Mouse (Mus musculus) intestine, embryonic 16.5 days (tissue): ENCODE results near the gene Dpp8. TPM values are rescaled to one million over a fixed set of nuclear protein-coding genes. Genes with fewer than 3 reads are reported as not detected.
"Not testable (repeated sequence)": the region's sequence is repeated elsewhere in the genome, so short reads cannot be mapped to it uniquely, and the experiment has no call there.

ENCODE experiments used
- ATAC-seq: fragments of 200-750 bp; cut with Nextera tagmentation; 2 replicates; pipeline ENCODE4 v1.8.0; 2017; ENCODE audit warnings: moderate TSS enrichment, moderate library complexity
- H3K27ac ChIP-seq: fragments of 300-500 bp; sonication (generic); 2 replicates; pipeline ENCODE4 v1.5.1; 2014; ENCODE audit warnings: mild to moderate bottlenecking, low read length
- H3K27me3 ChIP-seq: fragments of 300-500 bp; sonication (generic); replicated peaks from 2 replicates; pipeline ENCODE4 v1.6.1; 2014; ENCODE audit warnings: low read length, control low read depth, mixed read lengths; ENCODE audit not compliant: control insufficient read depth, insufficient read depth
- H3K36me3 ChIP-seq: fragments of 300-500 bp; sonication (generic); 2 replicates; pipeline ENCODE4 v1.6.1; 2014; ENCODE audit warnings: low read length, control low read depth; ENCODE audit not compliant: control insufficient read depth, insufficient read depth
- H3K4me1 ChIP-seq: fragments of 300-500 bp; sonication (generic); 2 replicates; pipeline ENCODE4 v1.6.1; 2014; ENCODE audit warnings: low read length, control low read depth, mixed read lengths; ENCODE audit not compliant: control insufficient read depth, insufficient read depth
- H3K4me2 ChIP-seq: fragments of 300-500 bp; sonication (generic); 2 replicates; pipeline ENCODE4 v1.6.1; 2014; ENCODE audit warnings: low read depth, low read length, control low read depth
- H3K4me3 ChIP-seq: fragments of 300-500 bp; sonication (generic); 2 replicates; pipeline ENCODE4 v1.5.1; 2014; ENCODE audit warnings: mild to moderate bottlenecking, low read length
- H3K9ac ChIP-seq: fragments of 300-500 bp; sonication (generic); 2 replicates; pipeline ENCODE4 v1.6.1; 2014; ENCODE audit warnings: low read depth, low read length
- H3K9me3 ChIP-seq: fragments of 300-500 bp; sonication (generic); 2 replicates; pipeline ENCODE4 v1.6.1; 2016; ENCODE audit warnings: low read length, control low read depth; ENCODE audit not compliant: control insufficient read depth
- WGBS: fragments of 180-500 bp; shearing (Covaris S2); extraction: QIAGEN DNeasy Blood & Tissue Kit; methylation state at CpG from one replicate; pipeline ENCODE4 v1.1.7; 2014; 5-methylcytosine and 5-hydroxymethylcytosine counted together
- polyA plus RNA-seq: library from polyadenylated mRNA; unstranded; fragments of >200 nt; fragmentation: Nextera tagmentation; extraction: Ambion mirVana; gene quantifications from 2 replicates; pipeline ENCODE4 v1.2.1, GENCODE M21; 2015

Dpp8 gene
- 26.9 and 29.1 TPM in 2 replicates for polyA plus RNA-seq

DNA sequence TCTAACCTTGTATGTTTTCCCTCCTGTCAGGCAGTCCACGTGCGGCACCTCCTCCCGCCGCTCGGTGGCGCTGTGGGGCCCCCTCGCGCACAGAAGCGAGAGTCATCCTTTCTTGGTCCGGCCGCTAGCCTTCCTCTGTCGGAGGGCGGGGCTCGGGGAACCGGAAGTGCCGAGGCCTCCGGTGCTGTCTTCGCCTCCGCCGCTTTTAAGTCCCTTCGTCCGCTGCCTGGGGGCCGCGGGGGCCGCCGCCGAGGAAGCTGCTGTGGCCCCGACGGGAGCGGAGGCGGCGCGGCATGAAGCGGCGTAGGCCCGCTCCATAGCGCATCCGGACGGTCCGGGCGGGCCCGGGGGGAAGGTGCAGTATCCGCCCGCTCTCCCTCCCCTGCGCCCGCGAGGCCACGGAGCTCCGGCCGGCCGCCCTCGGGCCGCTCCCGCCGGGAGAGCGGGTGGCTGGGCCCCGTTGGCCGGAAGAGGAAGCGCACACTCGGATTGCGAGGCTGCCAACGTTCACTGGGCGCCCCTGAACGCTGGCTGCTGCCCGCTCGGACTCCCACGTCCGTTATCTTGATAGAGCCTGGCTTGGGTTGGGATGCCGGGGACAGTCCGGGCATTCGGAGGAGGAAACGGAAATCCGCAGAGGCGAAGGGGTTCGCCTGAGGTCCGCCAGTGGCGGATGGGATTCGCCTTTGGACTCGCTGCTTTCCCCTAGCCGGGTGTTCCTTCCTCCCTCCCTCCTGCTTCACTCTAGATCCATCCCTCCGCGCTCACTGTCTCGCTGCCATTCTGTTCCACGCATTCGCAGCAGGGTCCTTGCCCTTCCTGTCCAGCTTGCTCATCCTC is at the start of gene Dpp8:
Gene Dpp8, plus strand, starts transcription at position 146 of the 840 bp plus-strand sequence.
- Histone ChIP-seq H3K9me3 (no peaks in the 10 kb centered on the region), H3K4me3 (peak within 1 kb of the TSS; percentile 100), H3K4me2 (peak within 1 kb of the TSS; percentile 92), H3K4me1 (peaks cover 19% of the 10 kb centered on the region), H3K27ac (peak within 1 kb of the TSS; percentile 93), H3K9ac (peak within 1 kb of the TSS; percentile 98), H3K36me3 (peaks cover 4% of the 10 kb centered on the region; the same call in 1 of the 2 replicates), H3K27me3 (no peaks in the 10 kb centered on the region)
- ATAC-seq = peak; percentile 96
- under 1% methylated on average over 71 of the region's 85 CpGs for WGBS

DNA sequence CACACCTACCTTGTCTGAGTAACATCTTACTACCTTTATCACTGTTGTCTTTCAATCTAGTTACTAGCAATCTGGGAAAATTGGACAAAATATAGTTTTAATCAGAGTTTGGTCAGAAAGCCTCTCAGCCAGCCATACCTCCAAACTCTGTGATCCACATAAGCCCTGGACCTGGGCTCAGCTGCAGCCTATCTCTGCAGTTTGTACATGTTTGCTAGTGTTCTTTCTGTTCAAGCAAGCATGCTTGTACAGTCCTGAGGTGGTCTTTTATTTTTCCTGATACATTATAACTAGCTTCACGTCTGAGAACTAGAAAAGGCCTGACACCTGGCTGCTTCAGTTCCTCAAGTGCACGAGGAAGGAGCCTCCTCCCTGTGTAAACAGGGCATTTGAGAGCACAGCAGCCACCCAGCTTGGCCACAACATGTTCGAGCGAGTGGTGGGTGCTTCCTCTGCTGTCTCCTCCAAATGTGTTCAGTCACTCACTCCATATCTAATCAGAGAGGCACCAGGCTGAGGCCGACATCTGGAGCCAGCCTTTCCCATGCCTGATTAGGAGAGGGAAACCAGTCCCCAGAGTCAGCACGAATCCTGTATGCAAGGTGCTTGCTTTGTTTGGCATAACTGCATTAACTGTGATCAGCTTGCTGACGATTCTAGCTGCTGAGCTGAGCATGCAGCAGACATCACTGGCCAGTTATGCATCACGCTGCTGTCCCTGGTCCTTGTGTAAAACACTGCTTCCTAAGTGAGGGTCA is 47.0 kb upstream of the Dpp8 start:
- no peak overlapping the region for H3K27ac ChIP-seq
- H3K27me3 ChIP-seq = no peaks in the 10 kb centered on the region
- no peaks in the 10 kb centered on the region for H3K4me1 ChIP-seq
- ATAC-seq = no peak
- 57% methylated on average over 8 of the region's 8 CpGs for WGBS
- H3K4me2 ChIP-seq = no peak overlapping the region
- no peaks in the 10 kb centered on the region for H3K9me3 ChIP-seq
- H3K36me3 ChIP-seq = peaks cover 16% of the 10 kb centered on the region
- no peak overlapping the region for H3K4me3 ChIP-seq
- no peak overlapping the region for H3K9ac ChIP-seq

DNA sequence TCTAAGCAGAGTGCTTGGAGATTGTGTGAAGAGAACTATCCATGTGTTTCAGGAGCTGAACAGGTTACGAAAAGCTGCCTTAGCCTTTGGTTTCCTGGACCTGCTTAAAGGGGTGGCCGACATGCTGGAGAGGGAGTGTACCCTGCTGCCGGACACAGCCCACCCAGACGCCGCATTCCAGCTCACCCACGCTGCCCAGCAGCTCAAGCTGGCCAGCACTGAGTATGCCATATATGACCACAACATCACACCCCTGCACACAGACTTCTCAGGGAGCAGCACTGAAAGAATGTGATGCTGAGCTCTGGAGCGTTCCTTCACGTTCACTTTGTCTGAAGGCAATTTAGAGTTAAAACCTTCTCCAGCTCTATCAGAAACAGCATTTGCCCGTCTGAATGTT is 46.4 kb upstream of the Dpp8 start:
- 83% methylated on average over 9 of the region's 9 CpGs for WGBS
- H3K27me3 ChIP-seq = no peaks in the 10 kb centered on the region
- H3K4me2 ChIP-seq = no peak overlapping the region
- peaks cover 15% of the 10 kb centered on the region for H3K36me3 ChIP-seq
- no peak for ATAC-seq
- H3K9ac ChIP-seq = no peak overlapping the region
- H3K4me3 ChIP-seq = no peak overlapping the region
- no peaks in the 10 kb centered on the region for H3K4me1 ChIP-seq
- no peak overlapping the region for H3K27ac ChIP-seq
- no peaks in the 10 kb centered on the region for H3K9me3 ChIP-seq

DNA sequence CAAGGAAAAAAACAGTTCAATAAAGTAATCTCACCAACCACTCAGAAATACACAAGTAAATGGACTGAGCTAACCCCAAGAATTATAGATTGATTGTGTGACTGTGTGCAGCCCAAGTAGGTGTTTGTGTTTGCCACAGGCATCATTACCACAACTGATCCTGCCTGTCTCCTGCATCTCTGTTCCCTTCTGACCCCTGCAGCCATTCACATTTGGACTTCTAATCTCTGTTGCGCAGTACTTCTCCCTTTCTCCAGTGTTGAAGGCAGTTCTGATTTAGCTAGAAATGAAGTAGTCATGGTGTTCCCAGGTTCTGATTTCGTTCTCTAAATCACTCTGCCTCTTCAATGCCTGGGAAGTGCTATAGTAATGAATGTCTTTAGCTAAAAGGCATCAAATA is 44.6 kb upstream of the Dpp8 start:
- H3K36me3 ChIP-seq = peaks cover 13% of the 10 kb centered on the region
- WGBS = 91% methylated on average over 2 of the region's 2 CpGs

DNA sequence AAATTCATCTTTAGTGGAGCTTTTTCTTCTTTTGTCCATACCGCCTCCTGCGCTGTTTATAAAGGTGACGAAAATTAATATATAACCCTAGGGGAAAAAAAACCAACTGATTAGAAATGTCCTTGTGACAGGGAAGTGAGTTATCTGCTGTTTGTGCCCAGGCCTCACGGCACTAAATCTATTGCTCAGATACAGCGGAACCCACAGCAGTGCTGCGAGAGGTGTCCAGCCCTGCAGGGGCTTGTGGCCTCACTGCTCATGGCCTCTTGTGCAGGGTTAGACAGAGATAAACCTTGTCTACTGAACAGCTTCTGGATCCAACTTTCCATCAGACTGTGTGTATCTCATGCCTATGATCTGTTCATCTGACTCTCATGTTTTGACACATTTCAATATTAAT is 43.8 kb upstream of the Dpp8 start:
- Histone ChIP-seq H3K27ac (no peak overlapping the region), H3K36me3 (peaks cover 13% of the 10 kb centered on the region), H3K4me3 (no peak overlapping the region), H3K27me3 (no peaks in the 10 kb centered on the region), H3K4me2 (no peak overlapping the region), H3K4me1 (no peaks in the 10 kb centered on the region), H3K9ac (no peak overlapping the region), H3K9me3 (no peaks in the 10 kb centered on the region)
- ATAC-seq = peak; percentile 84
- 64% methylated on average over 6 of the region's 6 CpGs for WGBS

More for the DNA sequence above, 44.6 kb upstream of the Dpp8 start:
- H3K4me2 ChIP-seq = no peak overlapping the region
- H3K9ac ChIP-seq = no peak overlapping the region
- H3K4me1 ChIP-seq = no peaks in the 10 kb centered on the region
- no peaks in the 10 kb centered on the region for H3K27me3 ChIP-seq
- no peaks in the 10 kb centered on the region for H3K9me3 ChIP-seq
- no peak overlapping the region for H3K27ac ChIP-seq
- H3K4me3 ChIP-seq = no peak overlapping the region
- ATAC-seq = no peak

DNA sequence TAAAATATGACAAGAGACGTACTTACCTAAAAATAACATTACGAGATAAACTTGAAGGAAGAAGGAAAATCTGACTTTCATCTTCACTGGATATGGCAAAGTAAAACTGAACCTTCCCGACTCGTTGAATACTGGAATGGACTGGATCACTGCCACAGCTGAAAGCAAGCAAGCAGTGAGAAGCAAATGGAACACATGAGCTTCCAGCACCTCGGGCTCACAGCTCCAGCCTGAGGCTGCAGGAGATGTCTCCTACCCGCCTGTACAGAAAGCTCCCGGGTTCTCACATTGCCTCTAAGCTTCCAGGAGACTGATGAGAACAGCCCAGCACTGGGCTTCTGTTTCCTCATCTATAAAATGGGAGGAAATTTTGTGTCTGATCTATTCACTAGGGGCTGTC is 41.9 kb upstream of the Dpp8 start:
- WGBS = 87% methylated on average over 7 of the region's 7 CpGs
- no peak for ATAC-seq
- no peaks in the 10 kb centered on the region for H3K4me1 ChIP-seq
- H3K27me3 ChIP-seq = no peaks in the 10 kb centered on the region
- H3K27ac ChIP-seq = no peak overlapping the region
- H3K9me3 ChIP-seq = no peaks in the 10 kb centered on the region
- no peak overlapping the region for H3K4me2 ChIP-seq
- H3K9ac ChIP-seq = no peak overlapping the region
- H3K4me3 ChIP-seq = no peak overlapping the region
- peaks cover 9% of the 10 kb centered on the region for H3K36me3 ChIP-seq

DNA sequence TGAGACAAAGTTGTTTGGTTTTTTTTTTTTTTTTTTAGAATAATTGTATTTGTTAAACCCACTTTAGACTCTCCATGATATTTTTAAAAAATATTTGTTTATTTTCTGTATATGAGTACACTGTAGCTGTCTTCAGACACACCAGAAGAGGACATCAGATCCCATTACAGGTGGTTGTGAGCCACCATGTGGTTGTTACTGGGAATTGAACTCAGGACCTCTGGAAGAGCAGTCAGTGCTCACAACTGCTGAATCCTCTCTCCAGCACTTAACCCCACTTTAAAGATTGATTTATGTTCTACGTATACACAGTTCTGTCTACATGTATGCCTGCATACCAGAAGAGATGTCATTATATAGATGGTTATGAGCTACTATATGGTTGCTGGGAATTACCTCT is 36.8 kb upstream of the Dpp8 start:
- not testable (repeated sequence) for H3K27ac ChIP-seq, H3K9ac ChIP-seq, ATAC-seq, H3K27me3 ChIP-seq, H3K4me2 ChIP-seq, H3K36me3 ChIP-seq, H3K9me3 ChIP-seq, H3K4me1 ChIP-seq, H3K4me3 ChIP-seq
- 85% methylated on average over 1 of the region's 1 CpGs for WGBS

DNA sequence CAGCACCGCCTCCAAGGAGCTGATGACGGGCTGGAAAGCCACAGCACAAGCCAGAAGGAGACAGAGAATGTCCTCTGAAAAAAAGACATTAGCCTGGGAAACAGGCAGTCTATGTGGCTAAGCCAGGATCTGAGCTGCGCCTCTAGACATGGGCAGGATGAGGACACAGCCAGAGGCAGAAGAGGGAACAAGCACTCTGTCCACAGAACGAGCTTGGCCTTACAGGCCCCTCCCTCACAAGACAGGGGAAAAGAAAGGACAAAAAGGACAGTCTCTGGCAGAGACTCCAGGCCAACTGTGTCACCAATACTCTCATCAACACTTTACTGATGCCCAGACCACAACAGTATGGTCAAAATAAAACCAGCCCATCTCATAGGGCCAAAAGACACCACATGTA is 30.7 kb upstream of the Dpp8 start:
- WGBS = 74% methylated on average over 4 of the region's 4 CpGs

DNA sequence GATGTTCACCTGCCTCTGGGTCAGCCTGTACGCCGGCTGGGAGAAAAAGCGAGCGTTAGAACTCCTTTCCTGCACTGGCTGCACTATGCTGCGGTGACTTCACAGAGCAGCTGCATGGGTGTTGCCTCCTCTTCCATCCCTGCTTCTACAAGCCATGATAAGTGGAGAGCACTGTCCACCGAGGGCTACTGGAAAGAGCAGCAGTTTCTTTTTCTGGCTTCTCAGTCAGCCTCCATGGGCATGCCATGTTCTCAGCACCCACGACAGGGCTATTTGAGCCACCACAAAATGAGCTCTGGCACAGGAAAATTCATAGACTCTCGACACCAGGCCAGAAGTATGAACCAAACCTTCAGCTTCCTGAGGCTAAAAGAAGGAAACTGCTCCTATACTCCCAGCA is 26.5 kb upstream of the Dpp8 start:
- Histone ChIP-seq H3K9ac (no peak overlapping the region), H3K36me3 (peaks cover 11% of the 10 kb centered on the region; the same call in 1 of the 2 replicates), H3K4me2 (no peak overlapping the region), H3K4me3 (no peak overlapping the region), H3K9me3 (no peaks in the 10 kb centered on the region), H3K27ac (no peak overlapping the region), H3K27me3 (no peaks in the 10 kb centered on the region), H3K4me1 (no peaks in the 10 kb centered on the region)
- no peak for ATAC-seq
- WGBS = 94% methylated on average over 8 of the region's 8 CpGs

More for the DNA sequence above, 30.7 kb upstream of the Dpp8 start:
- Histone ChIP-seq H3K4me3 (no peak overlapping the region), H3K4me2 (no peak overlapping the region), H3K36me3 (peaks cover 11% of the 10 kb centered on the region; the same call in 1 of the 2 replicates), H3K4me1 (no peaks in the 10 kb centered on the region), H3K27me3 (no peaks in the 10 kb centered on the region), H3K9ac (no peak overlapping the region), H3K9me3 (no peaks in the 10 kb centered on the region), H3K27ac (no peak overlapping the region)
- ATAC-seq = no peak
